Mouse (Mus musculus) frontal cortex, postnatal 25 days (tissue): ENCODE data around the gene Pold2.

Source experiments
- DNase-seq, 2 experiments: peaks; one replicate each; pipeline ENCODE4 v3.0.0; 2022; ENCODE audit warnings: low spot score in 2 of 2

The Pold2 gene

DNA sequence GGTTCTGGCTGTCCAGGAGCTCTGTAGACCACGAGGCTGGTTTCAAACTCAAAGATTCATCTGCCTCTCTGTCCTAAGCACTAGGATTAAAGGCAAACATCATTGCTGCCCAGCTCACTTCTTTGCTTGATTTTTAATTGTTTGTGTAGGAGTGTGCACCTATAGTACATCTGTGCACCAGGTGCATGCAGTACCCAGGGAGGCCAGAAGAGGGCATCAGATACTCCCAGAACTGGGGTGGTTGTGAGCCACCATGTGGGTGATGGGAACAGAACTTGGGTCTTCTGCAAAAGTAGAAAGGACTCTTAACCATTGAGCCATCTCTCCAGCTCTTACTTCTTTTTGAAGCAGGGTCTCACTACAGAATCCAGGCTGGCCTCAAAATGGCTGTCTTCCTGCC is 19.4 kb downstream of the Pold2 start:
- DNase-seq, result no peak

DNA sequence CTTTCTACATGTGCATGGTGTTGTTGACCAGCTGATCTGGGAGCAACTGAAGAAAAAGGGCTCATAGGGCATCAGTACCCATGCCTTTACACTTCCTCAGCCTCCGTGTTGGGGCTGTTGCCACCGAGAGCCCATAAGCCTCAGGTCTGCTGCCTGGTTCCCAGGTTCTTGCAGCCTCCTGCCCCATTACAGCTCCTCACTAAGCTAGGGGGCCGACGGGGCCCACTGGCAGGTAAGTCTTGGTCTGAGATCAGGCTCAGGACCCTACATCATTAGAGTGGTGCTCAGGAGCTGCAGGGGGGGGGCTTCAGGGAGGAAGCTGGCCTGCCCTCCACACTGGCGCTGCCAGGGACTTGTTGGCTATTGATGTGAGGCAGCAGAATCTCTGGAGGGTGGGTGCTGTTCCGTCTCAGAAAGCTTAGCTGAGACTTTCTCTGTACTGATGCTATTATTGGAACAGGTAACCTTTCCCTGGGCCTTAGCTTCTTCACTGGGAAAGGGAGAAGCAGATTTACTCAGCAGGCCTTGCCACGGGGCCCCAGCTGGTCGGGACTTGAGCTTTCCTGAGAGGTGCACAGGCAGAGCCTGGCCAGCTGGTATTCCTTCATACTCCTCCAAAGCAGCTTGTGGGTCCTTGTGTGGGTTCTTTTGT is 21.5 kb downstream of the Pold2 start:
- DNase-seq, result no peak

DNA sequence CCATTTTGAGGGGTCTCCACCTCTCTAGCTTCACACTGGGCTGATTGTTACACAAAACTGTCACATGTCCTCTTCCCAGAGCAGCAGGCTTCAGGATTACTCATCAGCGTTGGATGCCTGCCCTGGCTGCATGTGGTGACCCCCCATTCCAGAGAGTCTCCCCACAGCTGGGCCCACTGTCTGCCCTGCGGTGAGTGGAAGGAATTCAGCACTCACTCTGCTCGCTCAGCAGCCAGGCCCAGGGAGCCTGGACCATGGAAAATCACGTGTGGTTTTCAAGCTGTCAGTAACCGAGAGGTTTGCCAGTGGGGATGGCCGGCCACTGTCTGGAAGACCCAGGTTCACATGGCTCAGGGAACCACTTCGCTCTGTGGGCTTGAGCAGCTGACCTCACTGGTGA is 22.2 kb downstream of the Pold2 start:
- no peak for DNase-seq

DNA sequence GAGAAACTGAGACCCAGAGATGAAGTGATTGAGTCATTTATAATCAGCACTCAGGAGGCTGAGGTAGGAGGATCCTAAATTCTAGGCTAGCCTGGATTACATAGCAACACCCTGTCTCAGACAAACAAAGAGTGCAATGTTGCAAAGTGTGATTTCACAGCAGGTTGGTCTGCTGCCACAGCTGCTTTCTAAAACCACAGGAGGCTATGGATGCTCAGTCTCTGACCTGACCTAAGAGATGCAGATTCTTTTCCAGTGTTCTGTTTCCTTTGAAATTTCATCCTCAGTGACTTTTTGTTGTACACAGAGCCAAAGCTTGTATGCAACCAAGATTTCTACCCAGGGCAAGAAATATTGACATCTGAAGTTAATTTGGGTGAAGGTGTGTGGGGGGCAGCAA is 22.6 kb downstream of the Pold2 start:
- no peak for DNase-seq

DNA sequence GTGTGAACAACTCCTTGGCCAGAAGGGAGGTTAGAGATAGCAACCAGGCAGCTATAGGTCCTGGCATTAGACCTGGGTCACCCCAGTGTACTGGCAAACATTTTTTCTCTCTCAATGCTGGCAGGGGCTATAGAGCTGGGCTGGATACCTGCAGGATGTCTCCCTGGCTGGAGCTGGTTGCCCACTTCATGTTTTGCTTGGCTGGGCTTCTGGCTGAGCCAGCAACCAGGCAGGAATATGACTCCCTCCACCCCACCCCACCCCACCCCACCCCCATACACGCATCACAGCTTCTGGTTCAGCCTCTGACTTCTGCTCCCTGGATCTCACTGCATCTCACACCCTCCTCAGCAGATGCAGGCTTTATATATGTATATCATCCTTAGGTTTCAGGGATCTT is 25.8 kb downstream of the Pold2 start:
- no peak for DNase-seq

DNA sequence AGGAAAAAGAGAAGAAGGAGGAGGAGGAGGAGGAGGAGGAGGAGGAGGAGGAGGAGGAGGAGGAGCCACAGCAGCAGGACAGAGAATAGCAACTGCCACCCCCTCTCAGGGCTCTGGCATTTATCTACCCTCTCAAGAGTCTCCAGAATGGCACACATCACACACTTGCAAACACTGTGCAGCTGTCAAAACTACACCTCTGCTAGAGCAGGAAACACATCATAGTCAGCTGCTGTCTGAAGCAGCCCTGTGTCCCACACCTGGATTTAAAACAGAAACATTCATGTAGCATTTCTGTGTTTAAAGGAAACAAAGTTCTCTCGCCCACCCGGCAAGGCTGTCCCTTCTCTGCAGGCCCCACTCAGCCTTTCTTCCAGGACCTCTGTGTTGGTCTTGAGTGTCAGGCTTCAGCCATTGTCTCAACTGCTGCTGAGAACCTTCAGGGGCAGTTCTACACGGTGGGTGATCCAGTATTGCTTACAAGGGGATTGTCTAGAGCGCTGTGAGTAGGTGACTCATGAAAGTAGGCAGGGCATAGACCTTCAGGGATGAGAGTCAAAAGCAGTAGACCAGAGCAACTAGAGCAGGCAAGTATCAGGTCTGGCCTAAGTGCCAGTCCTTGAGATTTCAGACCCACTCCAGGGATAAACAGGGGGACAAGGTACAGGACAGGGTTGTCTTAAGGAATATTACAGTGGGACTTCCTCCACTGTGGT is 26.9 kb downstream of the Pold2 start:
- DNase-seq, result no peak

DNA sequence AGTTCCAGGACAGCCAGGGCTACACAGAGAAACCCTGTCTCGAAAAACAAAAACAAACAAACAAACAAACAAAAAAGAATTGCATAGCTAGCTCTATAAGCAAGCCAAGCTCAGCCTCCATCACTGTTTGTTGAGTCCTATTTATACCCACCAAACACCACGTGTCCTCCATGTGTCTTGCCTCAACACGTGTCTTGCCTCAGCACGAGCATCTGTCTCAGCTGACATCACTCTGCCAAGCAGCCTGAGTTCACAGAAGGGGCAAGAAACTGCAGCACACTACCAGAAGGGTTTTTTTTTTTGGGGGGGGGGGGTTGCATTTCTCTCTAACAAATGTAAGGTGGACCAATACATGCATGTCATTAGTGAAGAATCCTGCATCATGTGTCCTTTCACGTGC is 27.6 kb downstream of the Pold2 start:
- no peak for DNase-seq

DNA sequence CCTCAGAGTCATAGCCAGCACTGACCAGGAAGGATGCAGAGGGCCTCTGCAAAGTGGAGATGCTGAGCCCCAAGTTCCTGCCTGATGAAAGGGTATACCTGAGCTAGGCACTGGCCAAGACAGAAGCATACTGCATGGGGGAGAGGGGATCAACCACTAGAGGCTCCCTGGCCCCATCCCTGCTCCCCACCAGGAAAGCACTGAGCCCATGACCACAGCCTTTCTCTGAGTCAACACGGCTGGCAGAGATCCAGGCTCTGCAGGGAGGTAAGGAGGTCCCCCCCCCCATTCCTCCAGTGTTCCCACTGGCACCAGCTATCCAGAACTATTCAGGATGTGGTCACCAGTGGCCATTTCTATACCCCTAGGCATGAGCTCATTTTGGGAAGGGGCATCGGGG is 28.8 kb downstream of the Pold2 start:
- DNase-seq, result no peak

DNA sequence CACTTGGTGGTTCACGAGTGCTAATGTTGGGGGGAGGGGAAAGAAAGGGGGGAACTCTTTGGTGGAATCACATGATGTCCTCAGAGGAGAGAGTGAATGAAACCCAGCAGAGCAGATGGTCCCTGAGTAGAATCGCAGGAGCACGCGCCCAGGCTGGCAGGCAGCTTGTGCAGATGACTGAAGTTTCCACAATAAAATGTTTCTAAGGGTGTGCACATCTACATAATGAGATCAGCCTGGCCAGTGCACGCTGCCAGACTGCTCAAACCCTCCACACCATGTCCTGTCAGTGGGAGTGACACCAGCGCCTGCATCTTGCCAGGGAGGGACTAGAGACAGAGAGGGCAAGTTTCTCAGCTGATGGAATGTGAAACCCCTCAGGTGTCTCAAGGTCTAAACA is 29.4 kb downstream of the Pold2 start:
- no peak for DNase-seq

DNA sequence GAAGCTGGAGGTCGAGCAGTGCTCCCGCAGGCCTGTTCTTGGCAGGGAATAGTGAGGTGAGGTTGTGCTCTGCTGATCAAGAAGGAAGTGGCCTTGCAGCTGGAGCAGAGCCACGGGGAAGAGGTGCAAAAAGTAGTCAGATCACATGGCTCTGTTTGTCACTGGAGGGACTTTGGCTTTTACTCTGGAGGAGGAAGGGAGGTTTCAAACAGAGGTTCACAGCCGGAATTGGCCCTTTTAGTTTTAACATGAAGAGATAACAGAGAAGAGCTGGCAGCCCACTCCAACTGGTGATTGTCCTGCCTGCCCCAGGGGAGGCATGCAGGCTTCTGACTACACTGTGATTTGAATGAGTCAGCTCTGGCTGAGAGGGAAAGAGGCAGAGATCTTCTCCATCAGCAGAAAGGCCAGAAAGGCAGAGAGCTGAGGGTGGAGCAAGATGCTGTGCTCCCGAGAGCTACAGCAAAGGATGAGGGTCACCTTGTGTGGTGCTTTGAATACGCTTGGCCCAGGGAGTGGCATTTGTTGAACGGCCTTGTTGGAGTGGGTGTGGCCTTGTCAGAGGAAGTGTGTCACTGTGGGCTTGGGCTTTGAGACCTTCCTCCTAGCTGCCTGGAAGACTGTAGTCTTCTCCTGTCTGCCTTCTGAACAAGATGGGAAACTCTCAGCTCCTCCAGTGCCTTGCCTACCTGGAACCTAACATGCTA is 31.3 kb downstream of the Pold2 start:
- no peak for DNase-seq

DNA sequence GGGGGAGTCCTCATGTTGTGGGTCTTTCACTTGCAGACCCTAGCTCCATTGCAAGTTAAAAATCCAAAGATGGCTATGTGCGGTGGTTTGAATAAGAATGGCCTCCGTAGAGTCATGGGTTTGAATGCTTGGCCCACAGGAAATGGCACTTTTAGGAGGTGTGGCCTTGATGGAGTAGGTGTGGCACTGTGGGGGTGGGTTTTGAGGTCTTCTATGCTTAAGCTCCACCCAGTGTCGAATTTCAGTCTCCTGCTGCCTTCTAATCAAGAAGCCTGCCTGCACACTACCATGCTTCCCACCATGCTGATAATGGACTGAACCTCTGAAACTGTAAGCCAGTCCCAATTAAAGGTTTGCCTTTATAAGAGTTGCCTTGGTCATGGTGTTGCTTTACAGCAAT is 35.0 kb downstream of the Pold2 start:
- no peak for DNase-seq

DNA sequence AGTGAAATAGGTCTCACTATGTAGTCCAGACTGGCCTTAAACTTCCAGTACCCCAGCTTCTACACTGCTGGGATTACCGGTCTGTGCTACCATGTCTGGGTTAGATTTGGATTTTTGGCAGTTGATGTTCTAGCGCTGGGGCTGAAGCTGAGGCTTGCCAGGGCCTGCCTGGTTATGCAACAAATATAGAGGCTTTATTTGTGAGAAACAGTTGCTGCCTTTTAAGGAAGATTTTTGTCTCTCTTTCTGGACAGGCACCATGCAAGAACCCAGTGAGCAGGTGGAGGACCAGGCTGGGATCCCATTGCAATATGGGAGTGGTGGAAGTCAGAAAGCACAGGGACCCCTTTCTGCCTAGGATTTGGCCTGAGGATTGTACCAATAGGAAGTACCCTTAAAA is 36.3 kb downstream of the Pold2 start:
- no peak for DNase-seq

DNA sequence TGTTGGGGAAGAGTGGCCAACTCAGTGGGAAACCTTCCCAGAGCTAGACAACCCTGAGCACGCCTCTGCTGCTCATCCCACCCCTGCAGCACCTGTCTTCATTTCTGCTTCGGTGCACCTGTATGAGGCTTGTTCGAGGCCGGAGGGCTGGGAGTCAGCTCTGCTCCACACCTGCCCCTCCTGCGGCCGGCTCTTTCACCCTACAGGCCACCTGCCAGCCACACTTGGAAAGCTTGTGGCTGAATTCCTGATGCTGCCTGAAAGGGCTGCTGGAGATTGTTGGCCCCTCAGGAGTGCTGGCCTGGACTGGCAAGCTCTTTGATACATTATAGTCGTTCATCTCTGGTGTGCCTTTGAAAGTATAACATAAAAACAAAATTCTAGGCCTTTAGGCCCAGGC is 37.7 kb downstream of the Pold2 start:
- no peak for DNase-seq

DNA sequence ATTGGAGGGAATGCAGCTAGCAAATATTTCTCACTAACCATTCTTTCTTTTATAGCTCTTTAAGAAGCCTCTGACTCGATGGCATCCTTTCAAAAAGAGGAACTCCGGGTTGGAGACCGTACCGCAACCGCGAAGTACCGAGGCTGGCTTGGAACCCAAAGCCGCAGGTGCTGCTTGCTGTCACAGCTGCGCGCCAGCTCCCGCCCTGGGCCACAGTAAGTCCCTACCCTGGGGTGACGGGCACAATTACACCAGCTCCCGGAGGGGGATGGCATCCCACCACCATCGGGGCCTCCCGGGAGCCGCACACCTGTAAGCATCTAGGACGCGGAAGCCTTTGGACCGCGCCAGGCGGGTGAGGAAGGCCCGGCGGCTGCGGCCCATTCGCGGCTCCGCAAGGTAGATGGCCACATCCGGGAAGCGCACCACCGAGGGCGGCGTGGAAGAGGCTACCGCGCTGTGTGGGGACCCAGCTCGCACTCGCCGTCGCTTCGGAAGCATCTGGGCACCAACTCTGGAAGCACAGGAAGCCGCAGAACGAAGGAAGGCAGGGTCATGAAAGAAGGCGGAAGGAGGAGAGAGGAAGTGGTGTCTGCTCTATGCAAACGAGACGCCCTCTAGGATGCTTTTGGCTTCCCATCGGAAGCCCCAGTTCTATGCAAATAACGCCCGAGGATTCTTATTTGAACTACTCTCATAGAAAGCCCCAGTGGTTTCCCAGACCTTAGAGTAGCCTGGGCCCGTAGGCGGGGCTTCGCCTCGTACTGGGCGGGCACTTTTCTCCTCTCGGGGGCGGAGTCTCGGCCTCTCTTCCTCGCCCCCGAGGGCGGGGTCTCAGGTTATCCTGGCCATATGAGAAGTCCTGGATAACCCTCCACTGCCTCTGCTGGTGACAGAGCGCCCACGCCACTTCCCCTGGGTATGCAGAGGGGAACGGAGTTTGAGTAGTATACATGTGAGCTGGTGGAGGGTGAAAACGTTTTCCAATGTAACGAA is 40.5 kb downstream of the Pold2 start, which contains the start of gene Polm:
Gene Polm (minus strand): TSS at position 766 of the 996 bp plus-strand sequence.
- DNase-seq, result peak; percentile 56 to 72

DNA sequence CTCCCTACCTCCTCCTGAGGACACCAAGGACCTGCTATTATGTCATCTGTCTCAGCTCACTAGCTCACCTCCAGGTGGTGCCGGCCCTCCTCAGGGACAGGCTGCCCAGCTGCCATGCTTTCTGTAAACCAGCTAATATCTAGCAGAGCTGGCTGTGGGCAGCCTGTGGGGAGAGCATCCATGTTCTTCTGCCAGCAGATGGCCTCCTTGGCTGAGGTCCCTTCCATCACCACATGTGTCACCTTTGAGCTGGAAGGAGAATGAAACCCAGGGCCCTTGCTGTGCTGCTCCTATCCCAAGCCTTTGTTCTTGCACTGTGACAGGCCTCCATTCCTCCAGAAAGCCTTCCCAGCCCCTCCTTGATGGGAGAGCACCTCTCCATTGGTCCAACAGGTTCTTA is 42.0 kb downstream of the Pold2 start:
- DNase-seq, result no peak

DNA sequence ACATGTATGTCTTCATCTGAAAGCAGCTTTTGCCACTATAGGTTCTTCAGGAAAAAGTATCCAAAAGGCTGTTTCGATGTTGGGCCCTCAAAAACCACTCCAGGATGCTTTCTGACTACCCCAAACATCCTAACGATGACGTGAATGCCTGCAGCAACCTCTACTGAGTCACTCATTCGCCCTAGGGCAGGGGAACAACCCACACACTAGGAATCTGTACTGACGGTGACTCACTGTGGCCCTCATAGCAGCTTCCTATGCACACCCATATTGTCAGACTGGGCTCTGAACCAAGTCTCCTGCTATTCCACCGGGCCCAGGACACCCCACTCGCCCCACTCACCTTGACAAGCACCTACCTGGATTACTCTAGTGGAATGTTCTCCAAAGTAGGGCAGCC is 43.0 kb downstream of the Pold2 start:
- DNase-seq, result no peak

DNA sequence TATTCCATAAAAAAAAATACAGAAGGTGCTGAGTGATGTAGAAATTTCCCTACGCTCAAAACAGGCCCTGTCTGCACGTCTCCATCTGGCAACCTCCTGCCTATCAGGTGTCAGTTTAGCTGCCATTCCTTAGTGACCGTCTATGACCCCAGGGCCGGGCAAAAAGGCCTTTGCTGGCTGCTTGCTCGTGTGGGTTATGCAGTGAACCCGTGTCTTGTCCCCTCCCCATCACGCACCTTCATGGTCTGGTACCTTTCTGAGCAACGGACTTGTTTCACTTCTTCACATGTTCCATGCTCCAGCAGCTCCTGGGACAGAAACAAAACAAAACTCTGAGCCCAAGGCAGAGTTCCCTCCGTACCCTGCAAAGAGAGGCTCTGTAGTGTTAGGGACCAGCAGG is 43.6 kb downstream of the Pold2 start:
- DNase-seq, result no peak

DNA sequence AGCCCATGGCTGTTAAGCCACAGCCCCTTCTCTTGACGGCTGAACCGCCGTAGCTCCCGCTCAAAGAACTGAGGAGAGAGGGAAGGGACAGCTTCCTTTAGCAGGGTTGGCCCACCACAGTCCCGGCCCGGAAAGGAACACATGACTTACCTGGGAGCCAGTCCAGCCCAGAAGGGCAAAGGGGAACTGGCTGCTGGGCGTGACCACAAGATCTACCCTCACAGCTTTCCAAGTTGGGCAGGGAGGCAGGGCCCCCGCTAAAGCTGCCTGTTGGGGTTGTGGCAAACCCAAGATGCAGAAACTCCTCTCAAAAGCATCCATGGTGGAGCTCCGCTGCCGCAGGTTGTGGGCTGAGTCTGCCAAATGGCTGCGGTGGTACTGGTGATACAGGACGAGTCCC is 48.8 kb downstream of the Pold2 start:
- no peak for DNase-seq

DNA sequence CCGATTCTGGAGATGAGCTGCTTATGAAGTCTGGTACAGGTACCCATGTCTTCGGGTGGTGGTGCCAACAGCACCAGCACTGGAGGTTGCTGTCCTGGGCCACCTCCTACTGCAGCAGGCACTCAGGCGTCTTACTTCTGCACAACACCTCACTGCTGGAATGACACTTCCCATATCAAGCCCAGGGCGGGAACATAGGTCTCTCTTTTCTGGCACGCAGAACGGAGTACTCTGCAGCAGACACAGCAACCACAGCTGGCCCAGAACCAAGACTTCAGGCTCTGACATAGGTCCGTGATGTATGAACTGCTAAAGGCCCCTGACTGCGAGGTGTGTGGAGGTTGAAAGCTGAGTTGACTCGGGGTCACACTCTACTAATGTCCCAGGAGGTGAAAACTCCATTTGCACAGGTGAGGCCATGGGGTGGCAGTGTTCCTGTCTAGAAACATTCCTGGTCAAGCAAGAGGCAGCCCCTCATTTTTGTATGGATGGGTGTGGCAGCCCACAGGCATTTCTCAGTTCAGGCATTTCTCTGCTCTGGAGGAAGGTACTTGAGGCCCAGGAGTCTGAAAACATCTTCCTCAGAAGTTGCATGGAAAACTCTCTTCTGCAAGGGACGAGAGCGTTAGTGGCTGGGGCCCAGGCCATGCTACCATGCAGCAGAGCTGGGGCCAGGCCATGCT is 49.4 kb downstream of the Pold2 start:
- DNase-seq, result no peak

DNA sequence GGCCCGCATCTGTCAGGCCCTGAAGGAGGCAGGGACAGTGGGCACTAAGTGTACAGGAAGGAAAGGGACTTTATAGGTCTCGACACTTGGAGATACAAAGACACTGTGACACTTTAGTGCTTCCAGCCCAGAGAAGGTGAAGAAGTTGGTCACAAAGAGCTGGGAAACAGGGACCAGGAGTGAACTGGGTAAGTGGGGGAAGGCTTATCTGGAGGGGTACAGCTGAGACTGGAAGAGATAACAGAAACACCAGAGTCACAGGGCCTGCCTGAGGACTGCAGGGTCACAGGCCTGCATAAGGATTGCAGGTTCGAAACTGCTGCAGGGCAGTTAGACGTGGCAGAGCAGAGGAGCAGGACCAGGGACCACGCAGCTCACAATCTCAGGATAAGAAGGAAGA is 50.2 kb downstream of the Pold2 start:
- no peak for DNase-seq

DNA sequence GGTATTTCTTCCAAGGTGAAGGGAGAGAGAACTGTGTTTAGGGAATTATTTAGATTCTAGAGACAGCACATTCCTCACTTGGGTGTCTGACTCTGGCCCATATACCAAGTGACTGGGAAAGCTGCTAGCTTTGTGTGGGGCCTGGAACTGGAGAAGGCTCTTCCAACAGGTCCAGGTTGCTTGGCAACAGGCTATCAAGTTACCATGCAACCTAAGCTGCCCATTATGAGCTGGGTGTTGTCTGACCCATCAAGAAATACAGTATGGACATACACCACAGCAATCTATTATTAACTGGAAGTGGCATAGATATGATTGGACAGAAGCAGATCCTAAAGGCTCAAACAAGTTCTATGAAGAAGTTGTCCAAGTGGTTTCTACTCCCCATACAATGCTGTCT is 52.7 kb downstream of the Pold2 start:
- no peak for DNase-seq
